Mouse (Mus musculus) cortical plate, adult 2 months (tissue): ENCODE results near the gene Ccdc175.

Experiments used
- CTCF ChIP-seq: fragments of 200-500 bp; IDR thresholded peaks from 2 replicates; pipeline ENCODE4 v1.5.1; 2011; ENCODE audit warnings: mild to moderate bottlenecking, control low read depth, low read length; ENCODE audit not compliant: insufficient read depth; ENCODE audit errors: extremely low read depth
- POLR2A ChIP-seq: fragments of 200-500 bp; IDR thresholded peaks from 2 replicates; pipeline ENCODE4 v1.6.1; 2011; ENCODE audit warnings: mild to moderate bottlenecking, low read length, control low read depth; ENCODE audit not compliant: insufficient read depth; ENCODE audit errors: extremely low read depth

GRCm38 (mm10) chr12:72227731-72228130 lies 42.9 kb upstream of the Ccdc175 start:
- TF ChIP-seq POLR2A (no peak), CTCF (no peak)
